Mouse (Mus musculus): ENCODE results near the gene Gramd2. TPM values are rescaled to one million over a fixed set of nuclear protein-coding genes. Genes with fewer than 3 reads are reported as not detected.

Gene Gramd2
- polyA plus RNA-seq, 1 experiment from 2014 or later = 0.46 TPM

Other genes starting within 250 kb of the Gramd2 start
- 15.1 and 16.8 TPM in 2 replicates for gene Arih1, start 193.5 kb upstream of the Gramd2 start, polyA plus RNA-seq (2016; fragmentation: Nextera tagmentation; extraction: Ambion mirVana)
- gene Hexa, start 140.6 kb upstream of the Gramd2 start, polyA plus RNA-seq (2016; fragmentation: Nextera tagmentation; extraction: Ambion mirVana) = 46.1 and 49.4 TPM in 2 replicates
- not detected in 2 replicates for gene Tmem202, start 140.3 kb upstream of the Gramd2 start, polyA plus RNA-seq (2016; fragmentation: Nextera tagmentation; extraction: Ambion mirVana)
- 3.6 and 9.4 TPM in 2 replicates for gene Celf6, start 102.2 kb upstream of the Gramd2 start, polyA plus RNA-seq (2016; fragmentation: Nextera tagmentation; extraction: Ambion mirVana)
- 59.1 and 101 TPM in 2 replicates for gene Parp6, start 62.9 kb upstream of the Gramd2 start, polyA plus RNA-seq (2016; fragmentation: Nextera tagmentation; extraction: Ambion mirVana)
- 2,690 and 3,190 TPM in 2 replicates for gene Pkm, start 23.8 kb upstream of the Gramd2 start, polyA plus RNA-seq (2016; fragmentation: Nextera tagmentation; extraction: Ambion mirVana)
- 19.7 and 20.9 TPM in 2 replicates for gene Senp8, start 70.6 kb downstream of the Gramd2 start, polyA plus RNA-seq (2016; fragmentation: Nextera tagmentation; extraction: Ambion mirVana)
- gene Myo9a, start 70.8 kb downstream of the Gramd2 start, polyA plus RNA-seq (2016; fragmentation: Nextera tagmentation; extraction: Ambion mirVana) = 11.8 and 13.1 TPM in 2 replicates

Data from hindbrain, embryonic 10.5 days (tissue).